Mouse (Mus musculus): ENCODE measurements around the gene Ttc41. TPM values are rescaled to one million over a fixed set of nuclear protein-coding genes. Genes with fewer than 3 reads are reported as not detected.
A peak's percentile ranks its signal among the peaks of the same experiment; 100 is the strongest.
"Not testable (repeated sequence)": the region's sequence is repeated elsewhere in the genome, so short reads cannot be mapped to it uniquely, and the experiment has no call there.

Ttc41 gene
- 1 to 10 TPM; 1.5 to 1.6 TPM for total RNA-seq (2021)
- long read RNA-seq, experiment 1, partial matches to known transcripts = 1 of 1 reads
- long read RNA-seq, experiment 1, other reads (novel, unspliced or antisense) = 0 of 1 reads
- long read RNA-seq, experiment 2 = 0 reads

- peak; percentile 99 for DNase-seq (ENCODE audit: low spot score)
Measured at GRCm38 (mm10) chr10:86705318-86705921, at the start of gene Ttc41, which contains the start of gene Hsp90b1. Gene Ttc41 (plus strand): TSS chr10:86705811. Gene Hsp90b1 (minus strand): TSS chr10:86705509.

- not testable (repeated sequence) for DNase-seq (ENCODE audit: low spot score)
Measured at GRCm38 (mm10) chr10:86670550-86670949, 35.1 kb upstream of the Ttc41 start.

GRCm38 (mm10) chr10:86684797-86685178 is 20.8 kb upstream of the Ttc41 start:
- DNase-seq (ENCODE audit: low spot score) = not testable (repeated sequence)

GRCm38 (mm10) chr10:86685179-86686016 is 20.2 kb upstream of the Ttc41 start:
- peak; percentile 82 for DNase-seq (ENCODE audit: low spot score)

- not testable (repeated sequence) for DNase-seq (ENCODE audit: low spot score)
Measured at GRCm38 (mm10) chr10:86686017-86686360, 19.6 kb upstream of the Ttc41 start.

GRCm38 (mm10) chr10:86700251-86700650 is 5.4 kb upstream of the Ttc41 start:
- DNase-seq (ENCODE audit: low spot score) = no peak

DNA sequence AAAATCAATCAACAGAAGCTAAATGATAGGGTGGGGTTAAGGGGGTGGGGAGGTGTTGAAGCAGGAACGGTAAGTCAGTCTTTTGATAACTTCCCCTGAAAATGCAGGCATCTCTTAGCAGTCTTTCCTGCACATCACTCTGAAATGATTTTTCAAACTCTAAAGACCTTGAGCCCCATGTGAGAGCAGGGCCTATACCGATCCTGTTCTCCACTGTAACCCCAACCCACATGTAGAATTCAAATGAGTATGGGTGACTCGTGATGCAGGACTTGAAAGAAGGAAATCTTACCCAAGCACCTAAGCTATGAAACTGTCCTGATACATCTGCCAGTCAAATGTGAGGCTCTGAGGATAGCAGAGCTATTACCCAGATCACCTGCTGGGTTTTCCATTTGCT is 4.6 kb upstream of the Ttc41 start:
- DNase-seq (ENCODE audit: low spot score) = no peak

GRCm38 (mm10) chr10:86702312-86702920 is 3.2 kb upstream of the Ttc41 start:
- no peak for DNase-seq (ENCODE audit: low spot score)

DNA sequence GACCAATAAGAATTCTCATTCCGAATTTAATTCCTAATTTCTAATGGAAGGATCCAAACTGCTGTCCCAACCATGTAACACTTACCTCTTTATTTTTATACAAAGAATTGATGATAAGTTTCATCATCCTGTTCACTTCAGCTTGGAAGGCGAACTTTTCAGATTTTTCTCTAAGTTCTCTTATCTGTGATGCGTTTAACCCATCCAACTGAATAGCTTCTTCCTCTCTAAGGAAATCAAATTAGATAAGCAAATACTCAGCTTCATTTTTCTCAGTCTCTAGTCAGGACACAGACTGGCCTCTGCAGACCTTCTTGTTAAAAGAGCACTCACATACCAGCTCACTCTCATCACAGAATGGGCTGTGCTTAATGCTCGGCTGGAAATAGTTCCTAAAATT is 2.2 kb upstream of the Ttc41 start:
- DNase-seq (ENCODE audit: low spot score) = no peak

GRCm38 (mm10) chr10:86704141-86704540 is 1.5 kb upstream of the Ttc41 start:
- DNase-seq (ENCODE audit: low spot score) = no peak

- peak; percentile 18 for DNase-seq (ENCODE audit: low spot score)
Measured at GRCm38 (mm10) chr10:86704589-86705191, 921 bp upstream of the Ttc41 start.

GRCm38 (mm10) chr10:86705922-86706752 is 526 bp downstream of the Ttc41 start:
- peak; percentile 92 for DNase-seq (ENCODE audit: low spot score)

GRCm38 (mm10) chr10:86707134-86707533 is 1.5 kb downstream of the Ttc41 start:
- no peak for DNase-seq (ENCODE audit: low spot score)

DNA sequence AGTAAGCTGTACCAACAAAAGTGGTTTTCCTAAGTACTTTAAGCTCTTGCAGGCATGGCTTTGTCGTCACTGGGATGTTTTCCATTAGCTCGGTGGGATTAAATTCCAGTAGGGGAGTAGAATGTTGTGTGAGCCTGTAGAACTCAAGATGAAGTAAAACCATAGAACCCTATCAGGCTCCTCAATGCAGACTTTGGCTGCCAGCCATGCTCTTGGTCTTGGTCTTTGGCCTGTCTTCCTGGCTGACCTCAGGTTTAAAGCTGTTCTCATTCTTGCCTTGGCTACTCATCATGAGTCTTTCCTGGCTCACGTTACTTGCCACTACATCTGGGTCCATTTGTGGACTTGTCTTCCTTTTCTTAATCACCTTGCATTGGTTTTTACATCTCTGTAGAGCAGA is 6.5 kb downstream of the Ttc41 start:
- peak; percentile 47 for DNase-seq (ENCODE audit: low spot score)

DNA sequence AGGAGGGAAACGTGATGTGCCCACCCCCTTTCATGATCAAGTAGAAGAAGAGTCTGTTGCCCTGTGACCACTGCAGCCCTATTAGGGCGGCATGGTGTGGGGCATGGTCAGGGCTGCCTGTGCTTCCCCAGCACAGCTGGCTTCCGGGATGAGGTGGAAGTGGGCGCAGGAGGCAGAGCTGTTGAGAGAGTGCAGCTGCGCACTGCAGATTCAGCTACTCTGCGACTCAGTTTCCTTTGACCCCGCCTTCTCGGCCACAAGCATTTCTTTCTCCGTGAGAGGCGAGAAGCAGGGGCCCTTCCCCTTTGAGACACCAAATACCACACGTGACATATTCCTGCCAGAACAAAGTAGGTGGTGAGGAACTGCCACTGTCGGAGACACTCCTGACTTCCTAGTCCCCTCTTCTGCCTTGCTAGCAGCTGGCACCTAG is 22.0 kb downstream of the Ttc41 start:
- peak; percentile 38 for DNase-seq (ENCODE audit: low spot score)

- no peak for DNase-seq (ENCODE audit: low spot score)
Measured at GRCm38 (mm10) chr10:86728176-86728575, 22.6 kb downstream of the Ttc41 start.

- peak; percentile 83 for DNase-seq (ENCODE audit: low spot score)
Measured at GRCm38 (mm10) chr10:86730823-86731499, 25.4 kb downstream of the Ttc41 start.

DNA sequence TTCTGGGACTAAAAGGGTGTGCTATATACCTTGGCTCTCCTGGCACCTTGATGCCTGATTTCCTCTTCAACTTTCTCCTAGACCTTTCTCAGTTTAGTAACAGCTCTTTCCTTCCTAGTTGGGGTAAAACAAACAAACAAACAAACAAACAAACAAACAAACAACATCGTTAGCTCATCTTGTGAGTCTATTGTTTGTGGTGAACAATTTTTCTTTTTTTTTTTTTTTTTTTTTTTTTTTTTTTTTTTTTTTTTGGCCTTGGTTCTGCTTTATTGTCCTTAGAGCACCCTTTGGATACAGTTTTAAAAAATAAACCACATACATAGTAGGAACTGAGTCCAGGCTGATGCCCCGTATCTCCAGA is 25.9 kb downstream of the Ttc41 start:
- DNase-seq (ENCODE audit: low spot score) = no peak

DNA sequence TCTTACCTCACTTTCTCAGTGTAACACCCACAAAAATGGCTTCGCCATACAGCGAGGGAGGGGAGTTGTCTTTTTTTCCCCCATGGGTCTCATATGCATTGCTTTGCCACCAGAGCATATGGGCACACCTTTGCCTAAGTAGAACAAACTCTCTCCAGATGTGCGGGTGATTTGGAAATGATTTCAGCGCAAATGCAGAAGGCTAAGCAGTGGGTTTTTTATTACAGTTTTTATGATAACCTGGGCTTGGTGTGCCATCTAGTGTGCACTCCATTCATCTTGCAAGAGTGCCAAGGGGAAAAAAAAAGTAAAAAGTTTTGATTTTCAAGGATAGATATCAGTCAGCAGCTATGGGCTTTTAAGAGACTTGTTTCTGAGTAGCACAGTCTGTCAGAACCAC is 29.4 kb downstream of the Ttc41 start:
- no peak for DNase-seq (ENCODE audit: low spot score)

- no peak for DNase-seq (ENCODE audit: low spot score)
Measured at GRCm38 (mm10) chr10:86742918-86743317, 37.3 kb downstream of the Ttc41 start.
